Mouse (Mus musculus) megakaryocyte, adult 5-6 weeks (primary cell): ENCODE measurements around the gene Gna15. TPM values are rescaled to one million over a fixed set of nuclear protein-coding genes. Genes with fewer than 3 reads are reported as not detected.

ENCODE experiments used
- ATAC-seq: 2 replicates; pipeline ENCODE4 v1.8.0; 2016; ENCODE audit warnings: mild to moderate bottlenecking, inconsistent platforms; ENCODE audit not compliant: poor library complexity, severe bottlenecking
- total RNA-seq, 2 experiments: library from RNA; stranded (forward) in 1 of 2; stranded (reverse) in 1 of 2; fragments of 153-499, 151-499 nt in 1 of 2; fragments of 221-1000, 200-1000 nt in 1 of 2; gene quantifications; 2 replicates each; pipeline versions ENCODE4 v1.2.3 to v1.2.4; 2015 to 2017

The Gna15 gene
- total RNA-seq, 2 experiments from 2014 or later, result 31.5 to 34.3 TPM

GRCm38 (mm10) chr10:81496969-81497368 lies 27.1 kb downstream of the Gna15 start:
- no peak for ATAC-seq

DNA sequence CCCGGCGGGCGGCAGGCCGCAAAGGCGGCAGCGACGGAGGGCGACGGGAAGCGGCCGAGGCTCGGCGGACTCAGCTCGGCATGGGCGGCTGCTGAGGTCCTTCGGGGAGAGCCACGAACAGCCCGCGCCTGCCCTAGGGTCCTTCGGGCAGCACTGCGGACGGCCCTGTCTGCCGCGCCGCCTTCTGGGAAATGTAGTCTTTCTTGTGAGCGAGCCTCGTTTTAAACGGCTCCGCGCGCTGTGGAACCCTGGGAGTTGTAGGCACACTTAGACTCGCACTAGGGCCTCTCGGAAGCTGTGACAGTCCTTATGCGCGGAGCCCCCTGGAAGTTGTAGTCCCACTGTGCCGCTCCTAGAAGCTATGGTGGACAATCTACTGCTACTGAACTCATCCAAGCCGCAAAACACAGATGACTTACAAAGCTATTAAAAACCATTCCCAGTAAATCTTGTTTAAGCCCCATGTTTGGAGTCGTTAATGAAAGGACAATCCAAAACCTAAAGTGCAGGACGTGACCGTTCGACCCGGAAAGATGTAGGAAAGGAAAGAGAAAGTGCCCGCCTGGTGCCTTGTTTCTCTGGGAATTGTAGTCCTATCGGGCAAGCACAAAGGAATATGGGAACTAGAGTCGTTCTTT lies 27.6 kb downstream of the Gna15 start, which contains the start of gene Ncln:
Gene Ncln (minus strand): TSS at position 129 of the 638 bp plus-strand sequence.
- peak; percentile 71 for ATAC-seq

DNA sequence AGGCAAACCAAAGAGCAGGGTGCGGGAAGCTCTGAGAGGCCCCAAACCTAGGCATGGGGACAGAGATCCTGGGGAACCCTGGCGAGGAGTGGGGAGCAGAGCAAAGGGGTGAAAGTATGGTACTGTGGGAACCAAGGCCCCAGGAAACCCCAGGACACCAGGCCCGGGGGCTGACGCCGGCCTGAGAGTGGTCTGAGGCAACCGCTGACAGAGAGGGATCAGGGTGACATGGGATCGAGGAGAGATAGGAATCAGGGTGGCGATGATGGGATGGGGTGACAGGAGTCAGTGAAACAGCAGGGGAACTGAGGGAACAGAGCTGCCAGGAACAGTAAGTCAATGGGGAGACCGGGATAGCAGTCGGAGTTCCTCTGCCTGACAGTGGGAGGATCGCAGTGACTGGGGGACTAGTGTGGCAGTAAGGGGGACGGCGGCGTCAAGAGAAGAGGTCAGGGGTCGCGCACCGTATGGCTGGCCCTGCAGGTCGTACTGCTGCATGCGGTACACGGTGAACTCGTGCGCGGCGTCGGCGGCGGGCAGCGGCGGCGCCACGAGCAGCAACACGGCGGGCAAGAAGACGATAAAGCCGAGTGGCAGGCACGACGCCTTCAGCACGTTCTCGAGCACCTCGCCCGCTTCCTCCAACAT lies 28.3 kb downstream of the Gna15 start:
- no peak for ATAC-seq

DNA sequence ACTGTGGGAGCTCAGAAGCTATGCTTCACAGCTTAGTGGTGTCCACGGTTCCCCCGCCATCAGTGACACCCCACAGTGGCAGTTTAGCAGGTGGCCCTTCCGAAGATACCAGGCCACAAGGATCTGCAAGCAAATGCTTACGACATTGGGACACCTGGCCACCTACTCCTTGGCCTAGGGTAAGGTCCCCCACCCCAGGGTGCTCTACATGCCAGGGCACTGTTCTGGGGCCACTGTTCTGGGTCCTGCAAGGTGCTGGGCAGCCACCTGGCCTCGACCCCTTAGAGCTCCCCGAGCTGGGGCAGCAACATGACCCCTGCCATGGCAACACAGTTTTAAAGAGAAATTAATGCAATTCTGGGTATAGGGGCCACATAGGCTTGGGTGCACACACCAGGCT lies 28.9 kb downstream of the Gna15 start:
- no peak for ATAC-seq

- ATAC-seq, result peak; percentile 47
Measured at GRCm38 (mm10) chr10:81494260-81495041, 29.6 kb downstream of the Gna15 start.

DNA sequence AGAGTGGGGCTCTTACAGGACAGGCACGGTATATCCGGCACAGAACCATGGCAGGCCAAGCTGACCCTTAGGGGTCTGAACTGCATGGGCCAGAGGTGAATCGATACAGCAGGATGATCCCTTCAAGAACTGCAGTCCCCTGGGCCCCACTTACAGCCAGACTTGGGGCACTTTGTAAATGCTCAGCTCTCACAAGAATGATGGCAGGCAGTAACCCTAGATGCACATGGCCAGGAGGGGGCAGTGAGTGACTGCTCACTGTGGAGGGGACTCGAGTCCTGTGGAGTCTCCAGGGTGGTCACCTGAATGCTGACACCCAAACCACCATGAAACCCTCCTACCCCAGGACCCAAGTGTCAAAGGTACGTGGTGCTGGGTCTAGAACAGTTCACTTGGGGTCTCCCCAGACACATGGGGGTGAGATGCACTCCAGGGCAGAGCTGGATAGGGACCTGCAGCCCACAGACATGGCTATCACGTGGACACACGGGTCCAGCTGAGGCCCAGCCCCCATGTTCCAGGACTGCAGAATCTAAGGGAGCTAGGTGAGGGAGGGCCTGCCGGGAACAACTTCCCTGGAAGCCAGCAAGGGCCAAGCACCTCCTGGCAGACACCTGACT lies 30.3 kb downstream of the Gna15 start:
- no peak for ATAC-seq

DNA sequence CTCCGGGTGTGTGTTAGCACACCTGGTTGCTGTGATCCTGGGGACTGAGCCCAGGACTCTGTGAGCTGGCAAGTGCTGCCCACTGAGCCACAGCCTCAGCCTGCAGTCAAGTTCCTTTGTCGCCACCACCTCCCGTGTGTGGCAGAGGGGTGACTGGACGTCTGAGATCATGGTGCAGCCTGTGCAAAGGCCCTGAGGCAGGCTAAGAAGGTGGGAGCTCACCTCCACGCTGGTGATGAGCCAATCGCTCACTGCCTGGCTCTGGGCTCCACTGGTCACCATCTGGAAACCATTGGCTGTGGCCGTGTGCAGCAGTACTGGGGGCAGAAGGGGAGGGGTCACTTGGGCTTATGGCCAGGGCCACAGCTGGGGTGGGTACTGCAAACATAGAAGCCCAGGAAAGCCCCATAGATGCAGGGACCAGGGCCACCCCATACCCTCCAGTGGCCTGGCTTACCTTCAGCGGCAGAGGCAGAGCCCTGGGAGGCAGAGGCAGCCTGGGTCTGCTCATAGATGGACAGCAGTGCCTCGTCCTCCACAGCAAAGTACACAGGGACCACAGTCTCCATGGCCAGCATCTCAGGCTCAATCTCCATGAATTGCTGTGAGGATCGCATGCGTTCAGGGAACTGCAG lies 31.3 kb downstream of the Gna15 start:
- ATAC-seq, result no peak

- ATAC-seq, result no peak
Measured at GRCm38 (mm10) chr10:81491018-81491417, 33.0 kb downstream of the Gna15 start.

DNA sequence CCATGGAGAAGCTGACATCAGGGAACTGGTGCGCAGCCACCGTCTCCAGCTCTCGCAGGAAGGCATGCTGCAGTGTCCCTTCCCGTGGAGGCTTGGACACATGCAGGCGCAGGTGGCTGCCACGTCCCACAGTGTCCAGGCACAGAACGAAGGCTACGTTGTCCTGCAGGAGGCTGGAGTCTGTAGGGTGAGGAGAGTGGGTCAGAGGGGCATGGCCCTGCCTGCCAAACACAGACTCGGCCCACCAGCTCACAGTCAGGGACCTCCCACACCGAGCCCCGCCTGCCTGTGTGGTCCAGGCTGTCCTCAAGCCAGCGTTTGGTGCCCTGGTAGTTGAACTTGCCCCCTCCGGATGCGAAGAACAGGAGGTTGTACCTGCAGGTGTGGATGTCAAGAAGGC lies 34.1 kb downstream of the Gna15 start:
- no peak for ATAC-seq

DNA sequence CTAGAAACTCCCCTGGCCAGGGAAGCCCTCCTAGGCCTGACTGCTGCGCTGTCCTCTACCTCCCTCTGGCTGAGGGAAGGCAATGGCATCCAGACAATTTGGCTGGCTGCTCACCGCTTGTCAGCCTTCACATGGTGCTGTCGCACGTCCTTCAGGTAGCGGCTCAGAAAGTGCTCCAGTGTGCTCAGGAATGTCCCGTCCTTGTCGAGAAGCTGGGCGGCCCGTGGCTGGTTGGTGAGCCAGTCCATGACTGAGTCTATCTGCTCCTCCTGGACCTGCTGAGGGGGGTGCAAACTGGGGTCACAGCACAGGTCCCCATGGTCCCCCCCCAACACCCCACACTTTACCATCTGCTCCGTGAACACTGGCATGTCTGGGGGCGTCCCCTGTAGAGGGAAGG lies 35.9 kb downstream of the Gna15 start:
- ATAC-seq, result no peak

DNA sequence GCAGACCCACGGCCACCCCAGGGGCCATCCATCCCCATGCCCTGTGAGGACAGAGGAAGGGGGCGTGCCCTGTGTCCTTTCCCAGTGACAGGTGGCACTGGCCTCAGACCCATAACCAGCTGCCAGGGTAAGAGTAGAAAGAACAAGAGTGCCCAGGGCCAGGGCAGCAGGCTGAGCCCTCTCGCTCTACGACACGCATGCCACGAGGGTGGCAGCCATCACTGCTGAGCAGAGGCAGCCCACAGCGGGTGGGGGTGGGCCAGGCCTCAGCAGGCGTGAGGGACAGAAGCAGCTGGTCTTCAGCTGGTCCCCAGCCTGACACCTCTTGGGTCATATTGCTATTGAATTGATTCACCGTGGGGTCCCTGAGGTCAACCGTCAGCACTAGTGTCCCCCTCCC lies 37.5 kb downstream of the Gna15 start:
- no peak for ATAC-seq

DNA sequence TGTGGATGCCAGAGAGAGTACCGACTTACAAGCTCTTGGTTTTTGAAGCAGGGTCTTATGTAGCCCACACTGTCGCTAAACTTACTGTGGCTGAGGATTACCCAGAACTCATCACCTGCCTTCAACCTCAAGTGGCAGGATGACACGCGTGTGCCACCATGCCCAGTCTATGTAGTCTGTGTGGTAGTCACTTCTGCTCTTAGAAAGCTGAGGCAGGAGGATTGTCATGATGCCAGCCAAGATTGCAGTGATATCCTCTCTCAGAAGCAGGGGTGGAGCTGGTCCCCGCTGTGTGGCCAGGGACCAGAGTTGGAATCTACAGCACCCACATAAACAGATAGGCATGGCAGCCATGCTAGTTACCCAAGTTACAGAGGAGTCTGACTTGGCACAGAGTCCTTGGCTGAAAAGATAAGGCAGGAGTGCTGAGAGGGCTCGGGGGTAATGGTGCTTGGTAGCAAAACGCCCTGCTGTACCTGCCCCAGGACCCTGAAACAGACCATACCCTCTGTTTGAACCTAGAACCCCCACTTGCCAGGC lies 38.5 kb downstream of the Gna15 start:
- ATAC-seq, result no peak

DNA sequence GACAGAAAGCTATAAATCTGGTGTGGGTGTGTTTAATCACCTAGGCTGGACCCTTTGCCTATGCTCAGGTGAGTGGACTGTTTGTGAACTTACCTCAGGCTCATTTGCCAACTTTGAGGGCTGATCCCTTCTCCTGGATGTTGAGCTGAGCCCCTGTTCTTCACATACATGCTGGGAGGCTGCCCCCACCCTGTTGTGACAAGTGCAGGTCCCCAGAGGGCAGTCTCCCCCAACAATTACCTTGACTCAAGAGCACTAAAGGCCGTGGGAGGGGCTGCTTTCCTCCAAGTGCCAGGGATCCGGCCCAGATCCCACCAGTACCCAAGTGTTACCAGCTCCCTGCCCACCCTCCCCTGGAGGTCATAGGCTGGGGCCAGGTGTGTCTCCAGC lies 39.0 kb downstream of the Gna15 start:
- 0 out of 2 replicates have a peak, but pooled peaks have one; percentile 28 for ATAC-seq

DNA sequence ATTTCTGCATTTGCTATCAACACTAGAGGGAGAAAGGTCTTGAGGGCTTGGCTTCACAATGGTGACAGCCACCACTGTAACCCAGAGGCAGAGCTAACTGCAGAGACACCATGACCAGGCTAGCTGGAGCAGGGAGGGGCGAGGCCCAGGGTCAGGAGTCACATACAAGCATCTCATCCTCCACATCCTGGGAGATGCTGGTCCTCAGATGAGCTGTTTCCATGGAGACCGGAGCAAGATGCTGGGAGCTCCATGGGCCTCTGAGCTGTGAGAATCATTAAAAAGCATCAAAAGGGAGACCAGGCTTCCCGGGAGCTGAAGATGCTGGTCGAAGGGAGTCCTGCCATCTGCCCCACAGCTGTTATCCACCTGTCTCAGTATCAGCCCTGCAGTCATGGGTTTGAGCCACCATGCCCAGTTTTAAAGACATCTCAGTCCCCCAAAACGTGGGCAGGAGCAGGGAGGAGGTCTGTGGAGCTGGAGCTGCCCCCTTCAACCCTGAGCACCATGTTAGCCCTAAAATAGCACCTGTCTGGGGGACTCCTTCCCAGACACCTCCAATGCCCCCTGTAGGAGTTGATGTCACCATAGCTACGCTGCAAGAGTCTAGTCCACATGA lies 39.5 kb downstream of the Gna15 start:
- ATAC-seq, result no peak

DNA sequence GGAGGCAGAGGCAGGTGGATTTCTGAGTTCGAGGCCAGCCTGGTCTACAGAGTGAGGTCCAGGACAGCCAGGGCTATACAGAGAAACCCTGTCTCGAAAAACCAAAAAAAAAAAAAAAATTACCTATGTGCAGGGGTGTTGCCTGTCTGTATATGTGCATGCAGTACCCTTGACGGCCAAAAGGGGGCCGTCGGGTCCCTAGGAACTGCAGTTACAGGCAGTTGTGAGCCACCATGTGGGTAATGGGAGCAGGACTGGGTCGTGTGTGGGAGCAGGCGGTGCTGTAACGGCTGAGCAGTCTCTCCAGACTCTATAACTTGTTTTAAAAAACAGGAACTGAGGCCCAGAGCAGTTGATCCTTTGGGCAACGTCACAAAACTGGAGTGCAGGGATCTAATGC lies 40.0 kb downstream of the Gna15 start:
- ATAC-seq, result peak; percentile 65

DNA sequence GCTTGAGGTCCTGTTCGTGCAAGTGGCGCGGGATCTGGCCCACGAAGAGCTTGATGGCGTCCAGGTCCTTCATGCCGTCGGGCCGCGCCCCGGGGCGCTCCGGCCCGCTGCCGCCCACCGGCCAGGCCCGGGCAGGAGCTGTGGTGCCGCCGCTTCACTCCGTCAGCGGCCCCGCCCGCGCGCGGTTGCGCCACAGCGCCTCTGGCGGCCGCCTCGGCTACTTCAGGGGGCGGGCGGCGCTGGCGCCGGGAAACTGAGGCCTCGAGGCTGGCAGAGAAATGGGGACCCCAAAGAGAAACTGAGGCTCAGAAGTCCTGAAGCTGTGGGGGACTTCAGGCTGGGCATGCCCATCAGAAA lies 41.5 kb downstream of the Gna15 start, which contains the start of gene Celf5:
Gene Celf5 (minus strand): TSS at position 177 of the 357 bp plus-strand sequence.
- ATAC-seq, result peak; percentile 81

- 0 out of 2 replicates have a peak, but pooled peaks have one; percentile 3 for ATAC-seq
Measured at GRCm38 (mm10) chr10:81481605-81482532, 42.2 kb downstream of the Gna15 start.

- ATAC-seq, result 0 out of 2 replicates have a peak, but pooled peaks have one; percentile 23
Measured at GRCm38 (mm10) chr10:81474461-81474860, 49.6 kb downstream of the Gna15 start.

DNA sequence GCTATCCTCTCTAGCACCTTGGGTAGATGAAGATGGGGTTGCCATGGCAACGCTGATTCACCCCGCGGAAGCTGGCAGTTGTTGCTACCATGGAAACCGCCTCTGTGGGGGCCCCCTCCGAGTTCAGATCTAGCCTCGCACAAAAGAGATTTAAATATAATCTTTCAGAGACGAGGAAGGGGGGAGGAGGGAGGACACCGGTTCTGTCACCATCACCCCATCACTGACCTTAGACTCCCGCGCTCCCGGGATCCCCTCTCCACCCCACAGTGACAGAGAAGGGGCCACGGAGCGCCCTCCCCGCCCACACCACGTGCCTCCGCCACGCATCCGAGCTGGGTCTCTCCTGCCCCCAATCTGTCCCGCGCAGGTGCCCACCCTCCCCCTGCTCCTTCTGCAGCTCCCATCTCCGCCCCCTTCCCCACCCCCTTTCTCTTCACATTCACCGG lies 51.0 kb downstream of the Gna15 start:
- ATAC-seq, result no peak
